Mouse (Mus musculus) ES-E14 (cell line): Measurements from ENCODE around the gene Doxl2.

ENCODE experiments used
- CHD2 ChIP-seq: IDR thresholded peaks from 2 replicates; pipeline ENCODE4 v1.6.1; 2014; ENCODE audit warnings: mild to moderate bottlenecking, low read depth, low read length, inconsistent platforms
- ZNF384 ChIP-seq: IDR thresholded peaks from 2 replicates; pipeline ENCODE4 v1.6.1; 2012; ENCODE audit warnings: low read depth, low read length, inconsistent platforms

DNA sequence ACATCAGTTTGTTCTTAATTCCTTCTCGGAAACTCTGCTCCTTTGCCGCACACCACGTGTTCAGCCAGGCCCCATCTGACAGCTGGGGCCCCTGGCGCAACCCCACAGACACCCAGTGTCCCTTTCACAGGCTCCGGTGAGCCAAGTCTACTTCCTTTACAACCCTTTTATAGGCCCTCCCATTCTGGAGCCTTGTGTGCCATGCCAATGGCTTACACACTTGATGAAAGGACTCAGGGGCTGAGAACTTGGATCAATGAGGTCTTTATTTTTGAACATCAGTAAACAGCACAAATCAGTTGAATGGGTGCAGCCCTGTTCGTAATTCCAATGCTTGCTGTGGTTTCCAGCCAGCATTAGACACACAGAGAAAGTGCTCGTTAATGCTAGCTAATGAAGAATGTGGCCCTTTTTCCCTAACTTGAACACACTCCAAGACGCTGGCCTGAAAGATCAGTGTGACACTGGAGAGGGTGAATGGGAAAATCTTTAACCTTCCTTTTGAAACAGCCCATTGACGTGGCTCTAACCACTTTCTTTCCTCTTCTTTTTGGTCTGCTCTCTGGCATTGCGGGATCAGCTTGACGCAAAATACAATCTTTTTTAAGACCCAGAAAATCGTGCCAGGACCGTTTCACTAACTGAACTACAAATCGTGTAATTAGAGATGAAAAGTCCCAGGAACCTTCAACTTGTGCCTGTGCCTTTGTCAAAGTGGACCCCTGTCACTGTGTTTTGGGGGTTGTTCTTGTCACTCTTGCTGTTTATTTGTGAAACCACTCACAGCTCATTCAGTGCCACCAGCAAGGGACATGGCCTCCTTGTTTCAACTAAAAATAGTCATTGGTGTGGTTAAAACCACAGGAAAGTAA, 46.6 kb downstream of the Doxl2 start:
- TF ChIP-seq ZNF384 (no peak), CHD2 (no peak)
